Mouse (Mus musculus) thymus, adult 2 months (tissue): ENCODE data around the gene Ust. TPM values are rescaled to one million over a fixed set of nuclear protein-coding genes. Genes with fewer than 3 reads are reported as not detected.

Experiments
- DNase-seq: peaks from one replicate; pipeline ENCODE4 v3.0.0; 2021
- H3K27ac ChIP-seq: fragments of 200-500 bp; 2 replicates; pipeline ENCODE4 v1.5.1; 2012; ENCODE audit warnings: low read length, control low read depth; ENCODE audit not compliant: control insufficient read depth, insufficient read depth
- H3K27me3 ChIP-seq: fragments of 200-500 bp; 2 replicates; pipeline ENCODE4 v1.6.1; 2012; ENCODE audit warnings: mild to moderate bottlenecking, low read length, moderate library complexity, mixed read lengths; ENCODE audit not compliant: control insufficient read depth, insufficient read depth
- H3K36me3 ChIP-seq: fragments of 200-500 bp; 2 replicates; pipeline ENCODE4 v1.6.1; 2012; ENCODE audit warnings: mild to moderate bottlenecking, low read length, moderate library complexity; ENCODE audit not compliant: control insufficient read depth, insufficient read depth
- H3K4me1 ChIP-seq: fragments of 200-500 bp; replicated peaks from 2 replicates; pipeline ENCODE4 v1.6.1; 2012; ENCODE audit warnings: low read length; ENCODE audit not compliant: control insufficient read depth, insufficient read depth
- H3K4me3 ChIP-seq: fragments of 200-500 bp; 2 replicates; pipeline ENCODE4 v1.5.1; 2012; ENCODE audit warnings: mild to moderate bottlenecking, low read length, control low read depth, moderate library complexity; ENCODE audit not compliant: control insufficient read depth, insufficient read depth
- CTCF ChIP-seq: fragments of 200-500 bp; IDR thresholded peaks from 2 replicates; pipeline ENCODE4 v1.5.1; 2012; ENCODE audit warnings: mild to moderate bottlenecking, control low read depth, low read length, moderate library complexity, borderline replicate concordance; ENCODE audit not compliant: control insufficient read depth, poor library complexity, insufficient read depth; ENCODE audit errors: extremely low read depth
- POLR2A ChIP-seq: fragments of 200-500 bp; IDR thresholded peaks from 2 replicates; pipeline ENCODE4 v1.6.1; 2012; ENCODE audit warnings: mild to moderate bottlenecking, low read length, control low read depth, moderate library complexity; ENCODE audit not compliant: control insufficient read depth, poor library complexity, insufficient read depth; ENCODE audit errors: extremely low read depth
- WGBS: fragments of 180-500 bp; shearing (Covaris S2); methylation state at CpG from one replicate; pipeline ENCODE4 v1.1.7; 2018; 5-methylcytosine and 5-hydroxymethylcytosine counted together
- polyA plus RNA-seq: library from polyadenylated mRNA; depleted of rRNA; stranded (reverse); fragments of >200 nt; gene quantifications from 2 replicates; pipeline ENCODE4 v1.2.3, GENCODE M21; 2012

The Ust gene
- polyA plus RNA-seq, 1 experiment = 2.9 TPM

DNA sequence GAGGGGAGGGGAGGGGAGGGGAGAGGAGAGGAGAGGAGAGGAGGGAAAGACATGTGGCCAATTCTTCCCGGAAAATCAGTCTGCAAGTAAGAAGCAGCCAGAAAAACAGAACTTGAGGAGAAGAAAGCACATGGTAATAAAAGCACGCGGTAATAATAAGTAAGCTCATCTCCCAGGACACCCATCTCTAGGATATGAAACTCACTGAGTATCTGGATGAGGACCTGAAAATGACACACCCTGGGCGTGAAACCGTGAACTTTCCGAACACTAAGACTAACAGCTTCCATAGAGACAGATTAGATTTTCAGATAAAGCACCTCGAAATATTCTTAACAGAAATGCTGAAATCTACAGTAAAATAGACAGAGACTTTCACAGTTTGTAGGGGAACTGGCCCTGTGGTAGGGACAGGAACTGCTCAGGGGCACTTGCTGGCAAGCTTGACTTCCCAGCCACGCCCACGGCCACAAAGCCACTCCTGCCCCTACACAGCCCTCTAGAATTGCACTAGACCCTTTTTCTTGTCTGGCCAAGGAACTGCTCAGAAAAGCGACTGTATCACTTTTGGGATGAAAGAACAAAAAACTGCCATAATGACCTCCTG, 148.6 kb downstream of the Ust start:
- no peak overlapping the region for H3K4me3 ChIP-seq
- no peaks in the 10 kb centered on the region for H3K4me1 ChIP-seq
- no peak overlapping the region for H3K27ac ChIP-seq
- no peak for TF ChIP-seq CTCF
- no peak for TF ChIP-seq POLR2A
- H3K27me3 ChIP-seq = no peaks in the 10 kb centered on the region
- 11% methylated on average over 10 of the region's 10 CpGs for WGBS
- DNase-seq = peak; percentile 11
- H3K36me3 ChIP-seq = no peaks in the 10 kb centered on the region

DNA sequence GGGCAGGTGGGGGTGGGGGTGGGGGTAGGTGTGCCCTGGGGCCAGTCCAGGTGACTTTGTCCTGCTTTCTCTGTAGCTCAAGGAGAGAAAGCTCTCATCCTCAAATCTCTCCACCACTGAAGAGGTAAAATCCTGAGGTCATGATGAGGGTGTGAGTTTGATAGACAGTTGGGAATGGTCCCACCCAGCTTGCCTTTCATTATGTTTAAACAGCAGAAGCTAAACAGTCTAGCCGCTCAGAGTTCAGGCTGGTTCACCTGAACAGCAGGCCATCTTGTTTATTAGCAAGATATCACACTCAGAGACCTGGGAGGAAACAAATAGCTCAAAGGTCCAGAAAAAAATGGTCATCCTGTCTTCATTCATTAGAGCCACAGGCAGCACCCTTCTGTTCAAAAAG, 152.8 kb downstream of the Ust start:
- Histone ChIP-seq H3K27ac (no peak overlapping the region), H3K4me3 (no peak overlapping the region), H3K36me3 (no peaks in the 10 kb centered on the region), H3K4me1 (no peaks in the 10 kb centered on the region), H3K27me3 (no peaks in the 10 kb centered on the region)
- no peak for TF ChIP-seq POLR2A
- no peak for DNase-seq
- WGBS = 93% methylated on average over 1 of the region's 1 CpGs

DNA sequence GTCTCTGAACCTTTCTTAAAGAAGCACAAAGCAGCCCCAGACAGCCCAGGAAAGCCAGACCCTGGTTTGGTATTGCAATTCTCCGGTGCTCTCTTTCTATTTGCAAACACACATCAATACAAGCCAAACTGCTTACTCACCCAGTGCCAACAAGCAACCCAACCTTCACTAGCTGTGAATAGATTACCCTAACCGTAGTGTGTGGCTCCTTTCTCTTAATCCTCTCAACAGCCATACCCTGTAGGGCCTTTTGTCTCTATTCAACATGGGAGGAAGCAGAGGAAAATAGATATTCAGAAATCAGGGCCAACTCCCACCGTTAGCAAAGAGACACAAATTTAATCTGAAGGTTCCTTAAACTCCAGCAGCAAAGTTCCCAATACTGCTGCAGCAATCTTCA, 154.4 kb downstream of the Ust start:
- H3K27me3 ChIP-seq = no peaks in the 10 kb centered on the region
- no peak for DNase-seq
- TF ChIP-seq POLR2A (no peak), CTCF (no peak)
- no peaks in the 10 kb centered on the region for H3K36me3 ChIP-seq
- H3K4me3 ChIP-seq = no peak overlapping the region
- no peaks in the 10 kb centered on the region for H3K4me1 ChIP-seq
- 87% methylated on average over 3 of the region's 3 CpGs for WGBS
- H3K27ac ChIP-seq = no peak overlapping the region

DNA sequence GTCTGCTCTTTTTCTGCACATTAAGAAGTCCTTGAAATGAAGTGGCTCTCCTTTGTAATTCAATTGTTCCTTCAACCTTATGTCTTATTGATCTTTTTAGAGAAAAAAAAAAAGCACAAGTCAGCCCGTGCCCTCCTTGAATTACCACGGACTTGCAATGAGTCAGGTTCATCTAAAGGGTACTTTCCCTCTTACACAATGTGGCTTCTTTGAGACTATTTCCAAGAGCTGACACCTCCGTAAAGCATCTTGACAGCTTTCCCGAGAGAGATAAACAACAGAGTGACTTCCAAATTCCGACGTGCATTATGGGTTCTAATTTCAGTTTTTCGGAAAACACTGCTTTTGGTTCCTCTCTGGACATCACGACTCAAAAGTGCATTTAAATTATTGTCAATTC, 155.3 kb downstream of the Ust start:
- Histone ChIP-seq H3K27ac (no peak overlapping the region), H3K36me3 (no peaks in the 10 kb centered on the region), H3K4me1 (no peaks in the 10 kb centered on the region), H3K27me3 (no peaks in the 10 kb centered on the region), H3K4me3 (no peak overlapping the region)
- DNase-seq = no peak
- 90% methylated on average over 8 of the region's 8 CpGs for WGBS
- TF ChIP-seq POLR2A (no peak), CTCF (no peak)

GRCm38 (mm10) chr10:8358286-8359045, 160.2 kb downstream of the Ust start:
- Histone ChIP-seq H3K36me3 (no peaks in the 10 kb centered on the region), H3K4me3 (no peak overlapping the region), H3K27ac (no peak overlapping the region), H3K4me1 (no peaks in the 10 kb centered on the region), H3K27me3 (no peaks in the 10 kb centered on the region)
- 89% methylated on average over 15 of the region's 15 CpGs for WGBS
- no peak for DNase-seq
- TF ChIP-seq POLR2A (no peak), CTCF (no peak)

- TF ChIP-seq POLR2A (no peak), CTCF (no peak)
- 68% methylated on average over 4 of the region's 4 CpGs for WGBS
- no peak for DNase-seq
- no peak overlapping the region for H3K4me3 ChIP-seq
- H3K4me1 ChIP-seq = no peaks in the 10 kb centered on the region
- no peak overlapping the region for H3K27ac ChIP-seq
- H3K27me3 ChIP-seq = no peaks in the 10 kb centered on the region
- H3K36me3 ChIP-seq = no peaks in the 10 kb centered on the region
Observed at GRCm38 (mm10) chr10:8353534-8353933, 165.1 kb downstream of the Ust start.
